Mouse (Mus musculus): ENCODE results near the gene Nlgn2. TPM values are rescaled to one million over a fixed set of nuclear protein-coding genes. Genes with fewer than 3 reads are reported as not detected.

Gene Nlgn2
- total and polyA plus RNA-seq, 3 experiments, result 0.20 to 1.3 (median 1.1) TPM

DNA sequence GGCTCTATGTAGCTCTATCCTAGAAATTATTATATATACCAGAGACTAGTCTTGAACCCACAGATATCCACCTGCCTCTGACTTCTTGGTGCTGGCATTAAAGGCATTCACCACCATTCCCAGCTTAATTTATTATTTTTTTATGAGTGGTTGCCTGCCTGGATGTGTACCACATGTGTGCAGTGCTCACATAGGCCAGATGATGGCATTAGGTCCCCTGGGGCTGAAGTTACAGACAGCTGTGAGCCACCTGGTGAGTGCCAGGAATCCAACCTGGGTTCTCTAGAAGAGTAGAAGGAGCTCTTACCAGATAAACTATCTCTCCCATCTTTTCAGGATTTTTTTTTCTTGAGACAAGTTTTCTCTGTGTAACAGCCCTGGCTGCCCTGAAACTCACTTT, 27.3 kb downstream of the Nlgn2 start:
- in situ Hi-C loops (cut with MboI; ENCODE audit: low pct_ligation_motif_present, low pct_unique_long_range_greater_than_20kb, low sequenced_read_pairs) (no loop called here), dilution Hi-C loops (cut with MboI; ENCODE audit: extremely low pct_ligation_motif_present, extremely low pct_unique_long_range_greater_than_20kb, low sequenced_read_pairs) (no loop called here)
- H3K36me3 ChIP-seq (replicated peaks in 1 of 2; ENCODE audit: control insufficient read depth in 1 of 2, insufficient read depth in 1 of 2, low read length in 1 of 2), result no peaks in the 10 kb centered on the region
- no peak for DNase-seq (ENCODE audit: extremely low read depth)
- H3K4me2 ChIP-seq (ENCODE audit: insufficient read depth, low read depth, poor library complexity, severe bottlenecking), result no peak overlapping the region
- no peak overlapping the region for H3K27ac ChIP-seq (ENCODE audit: insufficient read depth, low read depth)
- no peak overlapping the region for H3K9ac ChIP-seq (ENCODE audit: insufficient read depth, low read depth)
- TF ChIP-seq SMC3 (IDR thresholded peaks at IDR 0.05; ENCODE audit: low read depth, low read length) (peak; percentile 16; the same call in 1 of the 2 replicates), CTCF (conservative IDR thresholded peaks at IDR 0.05 in 1 of 2, IDR thresholded peaks at IDR 0.05 in 1 of 2; ENCODE audit: low read depth in 2 of 2, low read length in 2 of 2) (peak in 1 of 2 experiments; percentile 42; a peak in 2 of 4 replicates), RAD21 (IDR thresholded peaks at IDR 0.05; ENCODE audit: low read depth, low read length) (peak; percentile 3), TCF12 (IDR thresholded peaks at IDR 0.05; ENCODE audit: low read depth, low read length) (no peak)
- H3K4me1 ChIP-seq (ENCODE audit: control insufficient read depth in 1 of 2, insufficient read depth in 2 of 2), result no peaks in the 10 kb centered on the region
- H3K79me2 ChIP-seq (replicated peaks; ENCODE audit: control insufficient read depth, extremely low read depth, insufficient read depth, poor library complexity, severe bottlenecking), result no peaks in the 10 kb centered on the region
- peaks cover 72% of the 10 kb centered on the region for H3K27me3 ChIP-seq (replicated peaks)
- peaks cover 13% of the 10 kb centered on the region for H3K9me3 ChIP-seq (replicated peaks; ENCODE audit: low read length)
- no peak overlapping the region for H3K4me3 ChIP-seq (replicated peaks in 1 of 3; ENCODE audit: low read depth in 2 of 3, low read length in 2 of 3, poor library complexity in 1 of 3)

DNA sequence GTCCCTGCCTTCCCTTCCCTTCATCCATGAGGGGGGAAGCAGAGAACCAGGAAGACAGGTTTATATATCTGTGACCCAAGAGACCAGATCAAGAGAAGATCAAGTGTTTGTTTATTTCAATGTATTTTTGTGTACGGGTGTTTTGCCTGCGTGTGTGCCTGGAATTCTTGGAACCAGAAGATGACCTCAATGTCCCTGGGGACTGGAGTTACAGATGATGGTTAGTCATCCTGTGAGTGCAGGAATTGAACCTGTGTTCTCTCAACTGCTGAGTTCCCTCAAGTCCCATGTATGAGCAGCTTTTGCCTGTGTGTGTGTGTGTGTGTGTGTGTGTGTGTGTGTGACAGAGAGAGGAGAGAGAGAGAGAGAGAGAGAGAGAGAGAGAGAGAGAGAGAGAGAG, 29.9 kb downstream of the Nlgn2 start:
- in situ Hi-C loops (cut with MboI; ENCODE audit: low pct_ligation_motif_present, low pct_unique_long_range_greater_than_20kb, low sequenced_read_pairs) (no loop called here), dilution Hi-C loops (cut with MboI; ENCODE audit: extremely low pct_ligation_motif_present, extremely low pct_unique_long_range_greater_than_20kb, low sequenced_read_pairs) (no loop called here)
- peaks cover 14% of the 10 kb centered on the region for H3K9me3 ChIP-seq (replicated peaks; ENCODE audit: low read length)
- no peak overlapping the region for H3K27ac ChIP-seq (ENCODE audit: insufficient read depth, low read depth)
- no peaks in the 10 kb centered on the region for H3K79me2 ChIP-seq (replicated peaks; ENCODE audit: control insufficient read depth, extremely low read depth, insufficient read depth, poor library complexity, severe bottlenecking)
- H3K9ac ChIP-seq (ENCODE audit: insufficient read depth, low read depth), result no peak overlapping the region
- TF ChIP-seq MAFK (IDR thresholded peaks at IDR 0.05; ENCODE audit: insufficient replicate concordance, low read length) (no peak), SIN3A (IDR thresholded peaks at IDR 0.05; ENCODE audit: low read length) (no peak), TCF12 (IDR thresholded peaks at IDR 0.05; ENCODE audit: low read depth, low read length) (no peak)
- H3K4me1 ChIP-seq (ENCODE audit: control insufficient read depth in 1 of 2, insufficient read depth in 2 of 2), result peaks cover 3 to 19% of the 10 kb centered on the region in 2 experiments; a peak in 2 of 4 replicates
- no peaks in the 10 kb centered on the region for H3K36me3 ChIP-seq (replicated peaks in 1 of 2; ENCODE audit: control insufficient read depth in 1 of 2, insufficient read depth in 1 of 2, low read length in 1 of 2)
- no peak overlapping the region for H3K4me3 ChIP-seq (replicated peaks in 1 of 3; ENCODE audit: low read depth in 2 of 3, low read length in 2 of 3, poor library complexity in 1 of 3)
- DNase-seq (ENCODE audit: extremely low read depth), result no peak
- H3K27me3 ChIP-seq (replicated peaks), result peaks cover 66% of the 10 kb centered on the region
- no peak overlapping the region for H3K4me2 ChIP-seq (ENCODE audit: insufficient read depth, low read depth, poor library complexity, severe bottlenecking)

DNA sequence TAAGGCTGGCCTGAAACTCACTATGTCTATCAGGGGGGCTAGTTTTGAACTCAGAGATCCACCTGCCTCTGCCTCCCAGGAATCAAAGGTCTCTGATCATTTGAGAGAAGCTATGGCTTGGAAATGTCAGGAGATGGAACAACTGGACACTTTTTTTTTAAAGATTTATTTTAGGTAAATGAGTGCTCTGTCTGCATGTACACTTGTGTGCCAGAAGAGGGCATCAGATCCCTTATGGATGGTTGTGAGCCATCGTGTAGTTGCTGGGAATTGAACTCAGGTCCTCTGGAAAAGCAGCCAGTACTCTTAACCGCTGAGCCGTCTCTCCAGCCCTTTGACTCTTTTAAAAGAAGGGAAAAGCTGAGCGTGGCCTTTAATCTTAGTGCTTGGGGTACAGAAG, 31.2 kb downstream of the Nlgn2 start:
- dilution Hi-C loops (cut with MboI; ENCODE audit: extremely low pct_ligation_motif_present, extremely low pct_unique_long_range_greater_than_20kb, low sequenced_read_pairs) (no loop called here), in situ Hi-C loops (cut with MboI; ENCODE audit: low pct_ligation_motif_present, low pct_unique_long_range_greater_than_20kb, low sequenced_read_pairs) (no loop called here)
- peaks cover 3 to 24% of the 10 kb centered on the region in 2 experiments; a peak in 2 of 4 replicates for H3K4me1 ChIP-seq (ENCODE audit: control insufficient read depth in 1 of 2, insufficient read depth in 2 of 2)
- H3K27ac ChIP-seq (ENCODE audit: insufficient read depth, low read depth), result no peak overlapping the region
- H3K79me2 ChIP-seq (replicated peaks; ENCODE audit: control insufficient read depth, extremely low read depth, insufficient read depth, poor library complexity, severe bottlenecking), result no peaks in the 10 kb centered on the region
- no peak for DNase-seq (ENCODE audit: extremely low read depth)
- H3K36me3 ChIP-seq (replicated peaks in 1 of 2; ENCODE audit: control insufficient read depth in 1 of 2, insufficient read depth in 1 of 2, low read length in 1 of 2), result no peaks in the 10 kb centered on the region
- no peak overlapping the region for H3K4me2 ChIP-seq (ENCODE audit: insufficient read depth, low read depth, poor library complexity, severe bottlenecking)
- no peak overlapping the region for H3K9ac ChIP-seq (ENCODE audit: insufficient read depth, low read depth)
- TF ChIP-seq RCOR1 (conservative IDR thresholded peaks at IDR 0.05; ENCODE audit: low read depth, low read length), result no peak
- no peak for TF ChIP-seq MXI1 (IDR thresholded peaks at IDR 0.05; ENCODE audit: low read depth, low read length)
- no peak for TF ChIP-seq MYC (IDR thresholded peaks at IDR 0.05; ENCODE audit: low read depth, low read length)
- no peak for TF ChIP-seq ZMIZ1 (IDR thresholded peaks at IDR 0.05; ENCODE audit: low read depth, low read length)
- no peak for TF ChIP-seq SIN3A (IDR thresholded peaks at IDR 0.05; ENCODE audit: low read length)
- TF ChIP-seq POLR2A (IDR thresholded peaks at IDR 0.05; ENCODE audit: low read depth, low read length), result no peak
- TF ChIP-seq ZNF384 (IDR thresholded peaks at IDR 0.05; ENCODE audit: low read depth, low read length), result peak; percentile 44; the same call in 1 of the 2 replicates
- no peak for TF ChIP-seq E2F4 (IDR thresholded peaks at IDR 0.05; ENCODE audit: insufficient replicate concordance, low read depth, low read length)
- TF ChIP-seq ZC3H11A (IDR thresholded peaks at IDR 0.05; ENCODE audit: low read depth, low read length), result no peak
- TF ChIP-seq ETS1 (conservative IDR thresholded peaks at IDR 0.05; ENCODE audit: low read depth, low read length), result no peak
- TF ChIP-seq CHD2 (IDR thresholded peaks at IDR 0.05; ENCODE audit: low read length), result no peak
- no peak for TF ChIP-seq HCFC1 (IDR thresholded peaks at IDR 0.05; ENCODE audit: low read depth, low read length)
- TF ChIP-seq RAD21 (IDR thresholded peaks at IDR 0.05; ENCODE audit: low read depth, low read length), result peak; percentile 41
- peak in 1 of 2 experiments; percentile 51; a peak in 2 of 4 replicates for TF ChIP-seq CTCF (conservative IDR thresholded peaks at IDR 0.05 in 1 of 2, IDR thresholded peaks at IDR 0.05 in 1 of 2; ENCODE audit: low read depth in 2 of 2, low read length in 2 of 2)
- no peak for TF ChIP-seq TCF12 (IDR thresholded peaks at IDR 0.05; ENCODE audit: low read depth, low read length)
- TF ChIP-seq TBP (conservative IDR thresholded peaks at IDR 0.05; ENCODE audit: low read depth, low read length), result no peak
- TF ChIP-seq ZKSCAN1 (IDR thresholded peaks at IDR 0.05; ENCODE audit: borderline replicate concordance, low read depth, low read length), result no peak
- TF ChIP-seq NELFE (IDR thresholded peaks at IDR 0.05; ENCODE audit: low read depth, low read length), result no peak
- peak; percentile 33 for TF ChIP-seq SMC3 (IDR thresholded peaks at IDR 0.05; ENCODE audit: low read depth, low read length)
- TF ChIP-seq USF2 (conservative IDR thresholded peaks at IDR 0.05; ENCODE audit: low read depth, low read length), result no peak
- no peak for TF ChIP-seq JUND (conservative IDR thresholded peaks at IDR 0.05; ENCODE audit: low read depth, low read length)
- no peak for TF ChIP-seq EP300 (IDR thresholded peaks at IDR 0.05; ENCODE audit: low read length)
- TF ChIP-seq GABPA (IDR thresholded peaks at IDR 0.05; ENCODE audit: insufficient replicate concordance, low read depth, low read length), result no peak
- H3K9me3 ChIP-seq (replicated peaks; ENCODE audit: low read length), result peaks cover 19% of the 10 kb centered on the region
- no peak overlapping the region for H3K4me3 ChIP-seq (replicated peaks in 1 of 3; ENCODE audit: low read depth in 2 of 3, low read length in 2 of 3, poor library complexity in 1 of 3)
- peaks cover 65% of the 10 kb centered on the region for H3K27me3 ChIP-seq (replicated peaks)
